Mouse (Mus musculus): ENCODE measurements around the gene Fam186b. TPM values are rescaled to one million over a fixed set of nuclear protein-coding genes. Genes with fewer than 3 reads are reported as not detected.
"Not testable (repeated sequence)": the region's sequence is repeated elsewhere in the genome, so short reads cannot be mapped to it uniquely, and the experiment has no call there.

Fam186b gene
- polyA plus RNA-seq, 1 experiment from 2014 or later, result 0.04 TPM

DNA sequence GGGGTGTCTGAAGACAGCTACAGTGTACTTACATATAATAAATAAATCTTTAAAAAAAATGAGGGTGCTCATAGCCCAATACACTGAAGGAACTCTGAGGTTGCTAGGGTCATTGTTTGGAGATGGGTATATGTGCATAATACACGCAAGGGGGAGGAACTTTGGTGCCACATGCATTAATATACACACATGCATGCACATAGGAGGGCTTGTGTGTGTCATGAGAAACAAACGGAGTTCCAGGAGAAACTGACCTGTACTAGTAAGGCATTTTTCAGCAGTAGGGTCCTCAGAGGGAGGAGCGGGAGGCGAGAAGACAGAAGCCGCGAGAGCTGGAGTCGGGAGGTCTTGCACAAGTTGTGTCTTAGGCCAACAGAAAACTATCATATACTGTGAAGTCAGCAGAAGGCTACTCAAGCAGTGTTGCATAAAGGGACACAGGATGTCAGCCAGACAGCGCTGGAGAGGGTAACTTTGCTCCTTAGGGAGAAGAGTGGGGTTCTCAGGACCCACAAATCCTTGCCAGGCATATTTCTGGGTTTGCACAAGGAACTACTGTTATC is 36.4 kb downstream of the Fam186b start:
- Histone ChIP-seq H3K9ac (ENCODE audit: low read depth, low read length) (no peak overlapping the region), H3K27me3 (ENCODE audit: control insufficient read depth, insufficient read depth, low read depth, low read length) (no peaks in the 10 kb centered on the region), H3K4me2 (ENCODE audit: low read depth, low read length) (peak overlapping the region; percentile 30), H3K27ac (ENCODE audit: low read length) (no peak overlapping the region), H3K9me3 (replicated peaks; ENCODE audit: control insufficient read depth, low read length) (no peaks in the 10 kb centered on the region), H3K36me3 (ENCODE audit: control insufficient read depth, insufficient read depth) (no peaks in the 10 kb centered on the region), H3K4me3 (ENCODE audit: low read depth, low read length) (no peak overlapping the region), H3K4me1 (ENCODE audit: control insufficient read depth, low read depth, low read length) (peaks cover 10% of the 10 kb centered on the region)
- peak; percentile 45 for ATAC-seq (ENCODE audit: low read depth)
- 53% methylated on average over 8 of the region's 8 CpGs for WGBS (ENCODE audit: insufficient replicate concordance)

DNA sequence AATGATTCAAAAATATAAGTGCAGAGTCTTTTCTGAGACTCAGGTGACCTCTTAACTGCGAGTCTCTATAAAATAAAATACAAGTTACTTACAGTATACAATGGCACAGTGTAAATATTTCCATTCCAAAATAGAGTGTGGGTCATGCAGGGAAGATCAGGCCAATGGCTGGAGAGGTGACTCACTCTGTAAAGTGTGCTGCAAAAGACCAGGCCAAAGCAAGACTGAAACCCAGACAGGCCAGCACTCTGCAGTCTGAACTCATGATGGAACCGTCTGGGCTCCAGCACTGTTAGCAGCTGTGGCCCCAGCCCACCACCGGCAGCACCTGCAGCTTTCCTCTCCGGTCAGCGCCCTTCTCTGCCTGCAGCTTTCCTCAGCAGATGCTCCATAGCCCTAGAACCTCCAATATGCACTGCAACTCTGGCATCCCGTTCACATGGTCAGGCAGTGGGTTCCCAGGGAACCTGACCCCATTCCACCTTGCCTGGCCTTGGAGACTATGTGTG is 40.4 kb downstream of the Fam186b start:
- no peak for ATAC-seq (ENCODE audit: low read depth)
- Histone ChIP-seq H3K36me3 (ENCODE audit: control insufficient read depth, insufficient read depth) (no peaks in the 10 kb centered on the region), H3K27ac (ENCODE audit: low read length) (no peak overlapping the region), H3K4me1 (ENCODE audit: control insufficient read depth, low read depth, low read length) (peaks cover 10% of the 10 kb centered on the region), H3K9ac (ENCODE audit: low read depth, low read length) (no peak overlapping the region), H3K9me3 (replicated peaks; ENCODE audit: control insufficient read depth, low read length) (no peaks in the 10 kb centered on the region), H3K4me3 (ENCODE audit: low read depth, low read length) (no peak overlapping the region), H3K4me2 (ENCODE audit: low read depth, low read length) (no peak overlapping the region), H3K27me3 (ENCODE audit: control insufficient read depth, insufficient read depth, low read depth, low read length) (no peaks in the 10 kb centered on the region)
- WGBS (ENCODE audit: insufficient replicate concordance), result 78% methylated on average over 6 of the region's 6 CpGs

DNA sequence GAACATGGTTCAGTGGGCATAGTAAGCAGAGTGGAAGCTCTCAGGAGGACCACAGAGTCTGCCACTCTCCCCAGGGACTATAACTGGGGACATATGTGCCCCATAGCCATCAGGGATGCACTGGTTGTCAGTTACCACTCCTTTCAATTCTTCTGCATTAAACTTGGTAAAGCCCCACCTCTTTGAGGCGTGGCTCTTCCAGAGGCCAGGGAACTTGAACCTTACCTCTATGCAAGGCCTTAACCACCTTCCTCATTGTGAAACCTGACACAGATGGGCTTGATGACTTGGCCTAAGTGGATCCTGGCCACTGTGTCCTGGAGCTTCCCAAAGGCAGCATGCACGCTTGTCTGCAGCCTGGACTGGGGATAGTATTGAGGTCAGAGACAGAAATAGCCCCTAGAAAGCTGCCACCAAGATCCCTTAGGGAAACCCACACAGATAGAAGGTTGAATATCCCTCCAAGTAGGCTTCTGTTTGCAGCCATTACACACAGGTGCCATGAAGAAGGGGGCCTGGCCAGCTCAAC is 41.1 kb downstream of the Fam186b start:
- Histone ChIP-seq H3K27ac (ENCODE audit: low read length) (peak overlapping the region; percentile 45), H3K4me1 (ENCODE audit: control insufficient read depth, low read depth, low read length) (peaks cover 7% of the 10 kb centered on the region), H3K9ac (ENCODE audit: low read depth, low read length) (no peak overlapping the region), H3K4me2 (ENCODE audit: low read depth, low read length) (no peak overlapping the region), H3K27me3 (ENCODE audit: control insufficient read depth, insufficient read depth, low read depth, low read length) (no peaks in the 10 kb centered on the region), H3K36me3 (ENCODE audit: control insufficient read depth, insufficient read depth) (no peaks in the 10 kb centered on the region), H3K9me3 (replicated peaks; ENCODE audit: control insufficient read depth, low read length) (no peaks in the 10 kb centered on the region), H3K4me3 (ENCODE audit: low read depth, low read length) (no peak overlapping the region)
- no peak for ATAC-seq (ENCODE audit: low read depth)
- 55% methylated on average over 2 of the region's 2 CpGs for WGBS (ENCODE audit: insufficient replicate concordance)

DNA sequence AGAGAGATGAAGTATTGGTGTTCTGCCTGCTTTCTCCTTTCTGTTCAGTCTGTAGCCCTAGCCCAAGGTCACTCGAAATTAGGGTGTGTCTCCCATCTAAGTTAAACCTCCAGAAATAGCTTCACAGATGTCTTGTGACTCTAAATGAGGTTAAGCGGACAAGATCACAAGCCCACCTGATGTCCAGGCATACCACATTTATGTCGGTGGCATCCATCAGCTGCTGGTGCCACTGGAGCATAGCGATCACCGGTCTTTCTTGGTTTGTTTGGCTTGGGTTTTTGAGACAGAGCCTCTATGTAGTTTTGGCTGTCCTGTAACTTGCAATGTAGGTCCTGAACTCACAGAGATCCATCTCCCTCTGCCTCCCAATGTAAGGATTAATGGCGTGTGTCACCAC is 41.9 kb downstream of the Fam186b start:
- Histone ChIP-seq H3K27ac (ENCODE audit: low read length) (no peak overlapping the region), H3K4me1 (ENCODE audit: control insufficient read depth, low read depth, low read length) (peaks cover 7% of the 10 kb centered on the region), H3K36me3 (ENCODE audit: control insufficient read depth, insufficient read depth) (no peaks in the 10 kb centered on the region), H3K9me3 (replicated peaks; ENCODE audit: control insufficient read depth, low read length) (no peaks in the 10 kb centered on the region), H3K27me3 (ENCODE audit: control insufficient read depth, insufficient read depth, low read depth, low read length) (no peaks in the 10 kb centered on the region), H3K4me3 (ENCODE audit: low read depth, low read length) (no peak overlapping the region), H3K4me2 (ENCODE audit: low read depth, low read length) (no peak overlapping the region), H3K9ac (ENCODE audit: low read depth, low read length) (no peak overlapping the region)
- WGBS (ENCODE audit: insufficient replicate concordance), result 75% methylated on average over 6 of the region's 6 CpGs
- ATAC-seq (ENCODE audit: low read depth), result no peak

DNA sequence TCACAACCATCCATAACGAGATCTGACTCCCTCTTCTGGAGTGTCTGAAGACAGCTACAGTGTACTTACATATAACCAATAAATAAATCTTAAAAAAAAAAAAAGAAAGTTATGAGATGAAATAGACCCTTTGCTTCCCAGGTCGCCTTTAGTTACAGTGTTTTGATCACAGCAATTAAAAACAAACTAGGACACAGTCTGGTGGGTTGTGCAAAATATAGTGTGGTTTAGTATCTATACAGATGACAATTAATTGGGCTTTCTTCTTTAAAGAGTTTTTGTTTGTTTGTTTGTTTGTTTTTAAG is 42.6 kb downstream of the Fam186b start:
- not testable (repeated sequence) for ATAC-seq (ENCODE audit: low read depth); H3K9ac ChIP-seq (ENCODE audit: low read depth, low read length); H3K36me3 ChIP-seq (ENCODE audit: control insufficient read depth, insufficient read depth); H3K27me3 ChIP-seq (ENCODE audit: control insufficient read depth, insufficient read depth, low read depth, low read length); H3K4me1 ChIP-seq (ENCODE audit: control insufficient read depth, low read depth, low read length); H3K27ac ChIP-seq (ENCODE audit: low read length); H3K9me3 ChIP-seq (replicated peaks; ENCODE audit: control insufficient read depth, low read length); H3K4me3 ChIP-seq (ENCODE audit: low read depth, low read length)
- peak overlapping the region; percentile 85 for H3K4me2 ChIP-seq (ENCODE audit: low read depth, low read length)
- 41% methylated on average over 2 of the region's 2 CpGs for WGBS (ENCODE audit: insufficient replicate concordance)

DNA sequence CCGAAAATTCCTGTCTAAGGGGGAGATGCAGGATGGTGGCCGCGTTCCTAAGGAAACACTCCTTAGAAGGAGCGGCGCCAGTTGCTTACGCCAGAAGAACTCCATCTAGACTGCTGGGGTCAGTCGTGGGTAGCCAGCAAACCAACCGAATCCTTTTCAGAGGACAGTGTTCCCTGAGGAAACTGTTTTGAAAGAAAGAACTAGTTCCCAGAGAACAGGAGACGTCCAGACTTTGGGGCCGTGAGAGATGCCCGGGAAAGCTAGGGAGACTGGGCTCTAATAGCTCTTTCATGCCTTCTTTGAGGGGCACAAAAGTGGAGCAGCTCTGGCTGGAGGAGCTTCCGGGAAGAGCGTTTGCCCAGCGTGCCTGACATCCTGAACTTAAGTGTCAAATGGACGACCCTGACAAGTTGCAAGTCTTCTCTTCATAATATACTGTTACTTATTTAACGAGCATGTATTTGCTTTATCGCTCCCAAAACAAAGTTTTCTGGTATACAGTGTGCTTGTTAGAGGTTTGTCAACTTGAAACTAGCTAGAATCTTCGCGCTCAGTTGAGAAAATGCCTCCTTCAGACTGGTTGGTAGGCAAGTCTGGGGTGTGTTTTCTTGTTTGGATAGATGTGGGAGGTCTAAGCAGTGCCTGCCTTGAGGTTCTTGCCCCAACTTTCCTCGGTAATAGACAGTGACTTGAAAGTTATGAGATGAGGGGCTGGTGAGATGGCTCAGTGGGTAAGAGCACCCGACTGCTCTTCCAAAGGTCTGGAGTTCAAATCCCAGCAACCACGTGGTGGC is 43.1 kb downstream of the Fam186b start:
- no peaks in the 10 kb centered on the region for H3K27me3 ChIP-seq (ENCODE audit: control insufficient read depth, insufficient read depth, low read depth, low read length)
- no peaks in the 10 kb centered on the region for H3K9me3 ChIP-seq (replicated peaks; ENCODE audit: control insufficient read depth, low read length)
- peak overlapping the region; percentile 76 for H3K9ac ChIP-seq (ENCODE audit: low read depth, low read length)
- no peaks in the 10 kb centered on the region for H3K36me3 ChIP-seq (ENCODE audit: control insufficient read depth, insufficient read depth)
- H3K27ac ChIP-seq (ENCODE audit: low read length), result peak overlapping the region; percentile 96
- peak; percentile 5; the same call in 1 of the 2 replicates for ATAC-seq (ENCODE audit: low read depth)
- peak overlapping the region; percentile 85 for H3K4me2 ChIP-seq (ENCODE audit: low read depth, low read length)
- 3% methylated on average over 22 of the region's 22 CpGs for WGBS (ENCODE audit: insufficient replicate concordance)
- peak overlapping the region; percentile 77 for H3K4me3 ChIP-seq (ENCODE audit: low read depth, low read length)
- peaks cover 7% of the 10 kb centered on the region for H3K4me1 ChIP-seq (ENCODE audit: control insufficient read depth, low read depth, low read length)

DNA sequence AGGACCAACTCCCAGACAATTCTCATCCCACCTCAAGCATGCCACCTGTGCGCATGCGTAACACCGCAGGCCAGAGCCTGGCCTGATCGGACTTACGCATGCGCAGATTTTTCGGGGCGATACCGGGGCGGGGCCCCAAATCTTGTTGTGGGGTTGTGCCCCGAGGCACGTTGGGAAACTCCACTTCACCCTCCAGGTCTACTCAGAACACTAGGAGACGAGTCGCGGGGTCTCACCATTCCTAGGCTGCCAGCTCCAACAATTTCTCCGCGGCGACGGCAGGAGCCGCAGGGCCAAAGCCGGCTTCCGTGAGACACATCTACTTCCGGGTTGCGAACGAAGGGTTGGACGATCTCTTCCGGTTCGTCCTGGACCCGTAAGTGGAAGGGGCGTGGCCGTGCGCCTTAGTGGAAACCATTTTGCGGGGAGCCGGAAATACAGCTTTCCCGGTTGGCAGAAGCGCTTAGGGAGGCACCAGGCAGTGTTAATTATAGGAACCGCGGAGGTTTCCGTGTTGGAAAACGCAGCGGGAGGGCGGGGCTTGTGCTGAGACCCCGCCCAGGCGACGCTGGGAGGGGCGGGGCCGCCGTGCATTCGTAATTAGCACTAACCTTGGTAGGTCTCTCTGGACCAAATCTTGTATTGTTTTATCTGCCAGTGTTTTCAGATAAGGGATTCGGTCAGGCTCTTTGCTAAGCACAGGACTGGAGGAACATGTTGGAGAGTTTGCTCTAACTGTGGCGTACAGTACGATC is 43.9 kb downstream of the Fam186b start, which contains the start of gene Mcrs1:
TSS of gene Mcrs1 (minus strand) at position 336 of the 755 bp plus-strand sequence.
- no peaks in the 10 kb centered on the region for H3K27me3 ChIP-seq (ENCODE audit: control insufficient read depth, insufficient read depth, low read depth, low read length)
- H3K9me3 ChIP-seq (replicated peaks; ENCODE audit: control insufficient read depth, low read length), result no peaks in the 10 kb centered on the region
- H3K36me3 ChIP-seq (ENCODE audit: control insufficient read depth, insufficient read depth), result peaks cover 3% of the 10 kb centered on the region
- under 1% methylated on average over 52 of the region's 52 CpGs for WGBS (ENCODE audit: insufficient replicate concordance)
- H3K4me1 ChIP-seq (ENCODE audit: control insufficient read depth, low read depth, low read length), result peaks cover 7% of the 10 kb centered on the region
- peak within 1 kb of the TSS; percentile 96 for H3K27ac ChIP-seq (ENCODE audit: low read length)
- H3K9ac ChIP-seq (ENCODE audit: low read depth, low read length), result peak within 1 kb of the TSS; percentile 76
- peak within 1 kb of the TSS; percentile 77 for H3K4me3 ChIP-seq (ENCODE audit: low read depth, low read length)
- peak within 1 kb of the TSS; percentile 85 for H3K4me2 ChIP-seq (ENCODE audit: low read depth, low read length)
- ATAC-seq (ENCODE audit: low read depth), result peak; percentile 89

DNA sequence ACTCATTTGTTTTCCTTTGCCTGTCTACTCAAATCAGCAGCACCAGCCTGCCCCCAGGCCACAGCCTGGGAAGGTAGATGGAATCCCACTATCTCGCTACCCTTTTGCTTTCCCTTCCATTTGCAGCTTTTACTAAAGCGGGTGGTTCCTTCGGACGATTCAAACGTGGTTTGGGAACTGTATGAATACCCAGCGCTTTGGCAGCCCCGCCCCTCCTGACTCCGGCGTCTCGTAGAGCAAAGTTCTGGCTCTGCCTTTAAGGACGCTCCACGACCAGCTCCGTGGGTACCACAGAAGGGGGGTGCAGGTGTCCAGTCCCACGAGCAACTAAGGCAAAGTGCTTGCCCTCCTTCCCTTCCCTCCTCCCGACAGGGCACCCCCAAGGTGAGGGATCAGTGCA is 44.6 kb downstream of the Fam186b start:
- not testable (repeated sequence) for H3K27ac ChIP-seq (ENCODE audit: low read length); H3K4me1 ChIP-seq (ENCODE audit: control insufficient read depth, low read depth, low read length); H3K36me3 ChIP-seq (ENCODE audit: control insufficient read depth, insufficient read depth); H3K27me3 ChIP-seq (ENCODE audit: control insufficient read depth, insufficient read depth, low read depth, low read length); H3K9me3 ChIP-seq (replicated peaks; ENCODE audit: control insufficient read depth, low read length)
- peak overlapping the region; percentile 77 for H3K4me3 ChIP-seq (ENCODE audit: low read depth, low read length)
- peak overlapping the region; percentile 85 for H3K4me2 ChIP-seq (ENCODE audit: low read depth, low read length)
- ATAC-seq (ENCODE audit: low read depth), result peak; percentile 5; the same call in 1 of the 2 replicates
- WGBS (ENCODE audit: insufficient replicate concordance), result under 1% methylated on average over 14 of the region's 15 CpGs
- peak overlapping the region; percentile 55 for H3K9ac ChIP-seq (ENCODE audit: low read depth, low read length)

All from liver, embryonic 16.5 days (tissue).